Mouse (Mus musculus) E14TG2a.4 (cell line): ENCODE measurements around the gene Gm28308.

ENCODE experiments used
- CTCF ChIP-seq: conservative IDR thresholded peaks from 2 replicates; pipeline ENCODE4 v1.5.1; 2014; ENCODE audit warnings: low read length
- NANOG ChIP-seq: IDR thresholded peaks from 2 replicates; pipeline ENCODE4 v1.6.1; 2014; ENCODE audit warnings: borderline replicate concordance, low read length, mixed read lengths

GRCm38 (mm10) chr6:52238155-52238545 is 25.0 kb upstream of the Gm28308 start:
- TF ChIP-seq NANOG (no peak), CTCF (no peak)
